Mouse (Mus musculus): ENCODE data around the gene Hoxb1.

Hoxb1 gene

DNA sequence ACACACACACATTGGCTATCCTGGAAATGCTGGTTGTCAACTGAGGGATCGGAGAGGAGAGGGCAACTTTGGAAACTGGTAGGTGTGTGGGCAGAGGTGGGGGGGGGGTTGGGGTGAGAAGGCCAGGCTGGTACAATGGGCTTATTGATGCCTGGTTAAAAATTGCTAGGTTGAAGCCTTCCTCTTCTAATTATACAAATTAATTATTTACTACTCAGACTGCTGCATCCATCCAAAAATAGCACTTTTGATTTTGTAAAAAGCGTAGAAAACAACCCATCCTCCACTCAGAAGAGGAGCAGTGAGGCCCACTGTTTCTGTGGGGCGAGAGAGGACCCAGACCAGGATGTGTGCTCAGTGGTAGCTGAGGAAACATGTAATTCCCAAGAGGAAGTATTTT lies 30.6 kb upstream of the Hoxb1 start:
- no peak for DNase-seq

DNA sequence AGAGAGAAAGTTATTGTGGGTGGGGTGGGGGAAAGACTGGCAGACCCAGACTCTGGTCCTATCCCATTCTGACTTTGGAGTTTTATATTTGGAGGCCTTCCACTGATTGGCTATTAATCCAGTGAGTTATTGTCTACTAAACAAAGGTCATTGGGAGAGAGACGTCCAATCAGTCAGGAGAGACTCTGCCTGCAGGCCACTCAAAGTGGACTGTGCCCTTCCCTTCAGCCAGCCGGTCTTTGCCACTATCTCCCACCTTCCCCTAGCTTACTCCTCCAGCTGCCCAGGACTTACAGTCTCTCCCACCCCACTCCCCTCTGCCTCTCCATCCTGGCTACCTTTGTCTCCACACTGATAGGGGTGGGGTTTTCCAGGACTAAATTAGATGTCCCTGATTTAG lies 29.0 kb upstream of the Hoxb1 start:
- no peak for DNase-seq

DNA sequence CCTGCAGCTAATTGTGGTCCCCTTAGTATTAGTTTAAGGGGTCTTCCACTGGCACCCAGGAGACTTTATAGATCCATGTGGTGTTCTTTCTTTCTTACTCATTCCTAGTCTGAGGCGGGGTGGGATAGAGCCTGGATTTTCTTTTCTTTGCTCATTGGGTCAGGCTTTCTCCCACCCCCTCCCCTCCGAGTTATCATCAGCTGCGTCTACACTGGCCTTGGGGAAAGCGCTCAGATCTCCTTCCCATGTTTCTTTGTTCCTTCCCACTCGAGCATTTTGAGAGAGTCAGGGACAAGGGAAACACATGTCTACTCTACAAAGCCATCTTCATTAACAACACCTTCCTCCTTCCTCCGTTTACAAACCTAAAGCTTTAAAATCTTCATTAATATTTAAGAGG lies 28.5 kb upstream of the Hoxb1 start:
- no peak for DNase-seq

DNA sequence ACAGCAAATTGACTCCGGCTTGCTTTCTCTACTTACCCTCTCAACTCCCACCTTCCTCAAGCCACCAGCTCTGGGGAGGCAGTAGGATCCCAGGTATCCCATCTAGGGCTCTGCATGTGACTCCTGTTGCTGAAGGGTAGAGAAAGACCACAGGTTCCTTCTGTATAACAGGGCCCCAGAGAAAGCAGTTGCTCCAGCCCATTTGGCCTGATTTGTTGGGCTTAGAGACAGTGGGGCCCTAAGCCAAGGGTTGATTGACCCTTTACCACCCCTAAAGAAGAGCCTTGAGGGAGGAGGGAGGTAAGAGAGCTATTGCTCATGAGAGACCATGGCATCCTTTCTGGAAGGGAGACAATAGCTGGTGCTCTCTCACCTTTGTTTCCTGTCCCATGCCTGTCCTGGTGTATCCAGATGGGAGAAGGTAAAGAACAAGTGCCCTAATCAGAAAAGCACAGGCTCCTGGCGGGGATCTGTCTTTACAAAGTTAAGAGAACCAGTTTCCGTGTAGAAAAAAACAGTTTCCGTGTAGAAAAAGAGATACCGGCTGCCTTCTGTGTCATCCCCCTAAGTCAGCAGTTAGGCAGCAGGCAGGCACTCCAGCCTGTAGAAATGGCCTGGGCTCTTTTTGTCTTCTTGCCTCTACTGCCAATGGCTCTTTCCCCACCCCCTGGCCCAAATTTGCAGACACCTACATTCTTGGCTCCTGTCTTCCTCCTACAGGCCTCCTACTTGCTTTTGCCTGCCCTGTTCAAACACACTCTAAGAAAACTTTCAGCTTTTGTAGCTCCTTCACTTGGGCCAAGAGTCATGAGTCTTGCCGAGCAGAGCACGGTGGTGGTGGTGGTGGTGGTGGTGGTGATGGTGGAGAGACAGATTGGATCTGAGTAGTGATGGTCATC lies 26.3 kb upstream of the Hoxb1 start:
- DNase-seq = no peak

DNA sequence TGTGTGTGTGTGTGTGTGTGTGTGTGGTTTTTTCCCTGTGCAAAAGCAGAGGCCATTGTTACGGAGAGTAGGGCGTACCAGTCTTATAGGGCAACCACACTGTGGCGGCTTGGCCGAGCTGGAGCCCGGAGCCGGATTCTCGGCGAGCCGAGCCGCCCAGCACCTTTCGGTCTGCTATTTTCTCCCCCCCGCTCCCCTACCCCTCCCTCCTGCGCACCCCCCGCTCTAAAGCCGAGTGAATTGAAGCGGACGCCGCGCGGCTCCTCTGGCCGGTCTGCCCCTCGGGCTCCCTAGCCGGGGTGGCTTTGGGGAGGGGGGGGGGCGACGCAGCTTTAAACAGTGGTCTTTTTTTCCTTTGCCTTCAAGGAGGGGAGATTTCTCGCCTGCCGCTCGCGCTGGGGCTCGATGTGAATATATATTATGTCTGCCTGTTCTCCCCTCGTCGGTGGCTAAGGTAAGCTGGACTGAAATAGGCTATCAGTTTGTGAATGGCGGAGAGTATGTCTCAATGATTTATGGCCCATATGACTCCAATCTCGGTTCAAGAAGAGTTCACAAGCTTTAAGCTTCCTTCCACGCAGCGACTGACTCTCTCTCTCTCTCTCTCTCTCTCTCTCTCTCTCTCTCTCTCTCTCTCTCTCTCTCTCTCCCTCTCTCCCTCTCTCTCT lies 24.7 kb upstream of the Hoxb1 start:
- DNase-seq = no peak

DNA sequence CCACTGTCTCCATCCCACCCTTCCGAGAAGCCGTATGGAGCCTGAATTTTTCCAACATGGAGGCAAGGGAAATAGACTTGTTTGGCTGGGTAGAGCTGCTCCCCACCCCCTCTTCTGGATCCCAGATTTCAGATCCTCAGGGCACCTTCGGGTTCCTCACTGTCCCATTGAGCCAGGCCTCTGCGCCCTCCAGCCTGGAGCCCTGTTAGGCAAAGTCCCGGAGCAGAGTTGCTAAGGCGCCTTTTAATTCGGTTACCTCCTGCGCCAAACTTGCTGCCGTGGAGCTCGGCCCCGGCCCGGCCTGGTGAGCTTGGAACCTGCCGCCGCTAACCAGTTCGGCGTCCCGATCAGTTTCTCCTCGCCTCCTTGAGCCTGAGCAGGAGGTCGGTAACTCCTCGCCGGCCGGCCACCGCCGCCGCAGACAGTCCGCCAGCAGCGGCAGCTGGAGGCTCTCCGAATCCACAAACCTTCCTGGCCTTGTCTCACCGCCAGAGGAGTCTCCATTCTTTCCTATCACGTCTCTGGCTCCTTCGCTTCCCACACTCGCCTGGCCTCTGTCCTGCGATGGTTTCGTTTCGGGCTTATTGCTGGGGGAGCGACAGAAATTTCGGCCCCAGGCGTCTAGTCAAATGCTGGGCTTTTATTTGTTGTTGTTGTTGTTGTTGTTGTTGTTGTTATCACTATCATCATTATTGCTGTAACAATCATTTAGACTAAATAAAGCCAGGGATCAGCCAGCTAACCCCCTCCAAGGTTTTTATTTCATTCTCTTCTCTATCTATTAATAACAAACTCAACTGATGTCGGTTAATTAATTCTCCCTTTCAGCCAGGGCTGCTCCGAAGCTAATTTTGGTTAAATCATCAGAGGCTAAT lies 23.6 kb upstream of the Hoxb1 start:
- DNase-seq = no peak

DNA sequence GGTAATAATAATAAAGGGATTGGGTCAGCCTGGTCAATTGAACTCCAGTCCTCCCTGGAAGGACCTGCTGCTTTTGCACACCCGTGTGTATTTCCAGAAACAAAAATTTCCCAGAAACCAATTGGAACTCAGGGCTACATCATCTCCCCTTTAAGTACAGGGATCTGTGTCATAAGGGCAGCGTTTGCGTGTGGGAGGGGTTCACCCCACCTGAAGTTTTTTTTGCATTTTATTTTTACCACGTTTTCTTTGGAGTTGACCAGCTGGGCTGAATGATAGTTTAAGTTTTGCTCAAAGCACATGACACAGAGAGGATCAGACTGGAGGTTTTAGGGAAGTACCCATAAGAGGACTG lies 23.0 kb upstream of the Hoxb1 start:
- DNase-seq = no peak

DNA sequence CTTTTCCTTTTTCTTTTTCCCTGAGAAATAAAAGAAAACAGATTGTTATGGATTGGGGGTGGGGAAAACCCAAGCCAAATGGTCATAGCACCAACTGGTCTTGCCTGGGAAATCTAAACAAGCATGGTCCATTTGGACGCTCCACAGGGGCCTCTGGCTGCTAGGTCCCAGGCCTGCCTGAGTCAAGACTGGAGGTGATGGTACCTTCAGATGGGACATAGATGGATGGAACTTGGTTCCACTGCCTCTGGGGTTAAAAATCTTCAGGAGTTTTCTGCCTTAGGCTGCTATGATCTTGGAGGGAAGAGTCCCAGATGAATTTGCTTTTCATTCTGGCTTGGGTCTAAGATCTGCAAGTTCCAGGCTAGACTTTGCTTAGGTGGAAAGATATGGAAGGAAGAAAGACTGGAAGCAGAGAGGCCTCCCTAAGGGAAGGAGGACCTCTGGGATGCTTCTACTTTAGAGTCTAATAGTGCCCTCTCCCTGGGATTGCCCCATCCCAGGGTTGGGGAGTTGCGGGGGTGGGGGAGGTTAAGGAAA lies 22.3 kb upstream of the Hoxb1 start:
- DNase-seq = no peak

DNA sequence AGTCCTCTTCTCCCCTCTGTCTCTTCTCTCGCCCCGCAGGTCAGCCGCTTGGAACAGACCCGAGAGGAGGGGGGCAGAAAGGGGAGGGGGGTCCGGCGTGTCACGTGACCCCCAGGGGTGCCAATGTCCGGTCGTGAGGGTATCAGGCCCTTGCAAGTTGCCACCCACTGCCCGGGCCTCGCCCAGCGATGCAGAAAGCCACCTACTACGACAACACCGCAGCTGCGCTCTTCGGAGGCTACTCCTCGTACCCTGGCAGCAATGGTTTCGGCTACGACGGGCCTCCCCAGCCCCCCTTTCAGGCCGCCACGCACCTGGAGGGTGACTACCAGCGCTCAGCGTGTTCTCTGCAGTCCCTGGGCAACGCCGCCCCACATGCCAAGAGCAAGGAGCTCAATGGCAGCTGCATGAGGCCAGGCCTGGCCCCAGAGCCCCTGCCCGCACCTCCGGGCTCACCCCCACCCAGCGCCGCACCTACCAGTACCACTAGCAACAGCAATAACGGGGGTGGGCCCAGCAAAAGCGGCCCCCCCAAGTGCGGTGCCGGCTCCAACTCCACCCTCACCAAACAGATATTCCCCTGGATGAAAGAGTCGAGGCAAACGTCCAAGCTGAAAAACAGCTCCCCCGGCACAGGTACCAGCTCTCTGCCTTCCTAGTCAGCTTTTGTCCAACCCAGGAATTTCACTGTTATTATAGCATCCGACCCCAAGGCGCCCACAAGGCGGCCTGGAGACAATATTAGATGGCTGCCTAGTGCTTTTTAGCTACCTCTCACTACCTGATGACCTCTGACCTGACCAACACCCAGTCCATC lies 21.3 kb upstream of the Hoxb1 start:
- no peak for DNase-seq

DNA sequence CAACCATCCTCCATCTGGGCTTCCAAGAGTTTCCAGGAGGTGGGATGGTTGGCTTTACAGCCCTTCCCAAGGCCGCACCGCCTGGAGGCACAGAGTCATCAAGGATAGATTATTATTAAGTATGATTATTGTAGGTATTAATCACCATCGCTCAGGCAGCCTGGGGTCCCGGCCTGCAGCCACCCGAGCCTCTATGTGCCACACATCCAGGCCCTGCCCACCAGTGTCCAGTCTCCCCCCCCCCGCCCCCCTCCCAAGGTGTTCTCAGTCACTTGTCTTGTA lies 20.7 kb upstream of the Hoxb1 start:
- DNase-seq = no peak

DNA sequence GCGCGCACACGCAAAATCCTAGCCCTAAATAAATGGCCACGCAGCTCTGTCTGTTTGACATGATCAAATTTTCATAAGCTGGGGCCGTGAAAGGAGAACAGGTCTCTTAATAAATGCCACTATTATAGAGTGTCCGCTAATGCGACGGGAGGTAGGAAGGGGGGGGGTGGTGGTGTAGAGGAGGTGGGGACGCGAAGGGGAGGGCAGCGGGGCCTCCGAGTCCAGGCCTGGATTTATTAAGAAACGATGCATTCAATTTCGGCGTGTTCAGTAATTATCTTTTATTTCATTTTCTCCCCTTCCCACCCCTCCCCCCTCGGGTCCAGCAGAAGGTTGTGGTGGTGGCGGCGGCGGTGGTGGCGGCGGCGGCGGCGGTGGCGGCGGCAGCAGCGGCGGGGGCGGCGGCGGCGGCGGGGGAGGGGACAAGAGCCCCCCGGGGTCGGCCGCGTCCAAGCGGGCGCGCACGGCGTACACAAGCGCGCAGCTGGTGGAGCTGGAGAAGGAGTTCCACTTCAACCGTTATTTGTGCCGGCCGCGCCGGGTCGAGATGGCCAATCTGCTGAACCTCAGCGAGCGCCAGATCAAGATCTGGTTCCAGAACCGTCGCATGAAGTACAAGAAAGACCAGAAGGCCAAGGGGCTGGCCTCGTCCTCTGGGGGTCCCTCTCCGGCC lies 20.2 kb upstream of the Hoxb1 start:
- no peak for DNase-seq

DNA sequence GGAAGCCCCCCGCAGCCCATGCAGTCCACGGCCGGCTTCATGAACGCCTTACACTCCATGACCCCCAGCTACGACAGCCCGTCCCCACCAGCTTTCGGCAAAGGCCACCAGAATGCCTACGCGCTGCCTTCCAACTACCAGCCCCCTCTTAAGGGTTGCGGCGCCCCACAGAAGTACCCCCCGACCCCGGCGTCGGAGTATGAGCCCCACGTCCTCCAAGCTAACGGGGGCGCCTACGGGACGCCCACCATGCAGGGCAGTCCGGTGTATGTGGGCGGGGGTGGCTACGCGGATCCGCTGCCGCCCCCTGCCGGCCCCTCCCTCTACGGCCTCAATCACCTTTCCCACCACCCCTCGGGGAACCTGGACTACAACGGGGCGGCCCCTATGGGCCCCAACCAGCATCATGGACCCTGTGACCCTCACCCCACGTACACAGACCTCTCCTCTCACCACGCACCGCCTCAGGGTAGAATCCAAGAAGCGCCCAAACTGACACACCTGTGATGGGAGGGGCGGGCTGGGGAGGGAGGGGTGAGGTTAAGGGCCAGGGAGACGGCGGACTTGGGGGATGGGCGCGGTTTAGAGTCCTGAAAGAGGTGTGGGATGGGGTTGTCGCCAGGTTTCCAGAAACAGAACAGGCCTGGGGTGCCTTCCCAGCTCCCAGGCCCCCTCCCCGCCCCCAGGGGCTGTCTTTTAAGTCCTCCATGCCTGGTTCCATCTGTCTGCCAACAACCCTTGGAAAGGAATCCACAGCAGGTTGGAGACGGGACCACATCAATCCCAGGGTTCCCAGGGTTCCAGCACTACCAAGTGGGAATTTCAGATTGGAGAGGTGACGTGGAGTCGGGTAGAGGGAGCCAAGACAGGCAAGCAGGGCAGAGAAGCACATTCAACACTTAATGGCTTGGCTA lies 19.4 kb upstream of the Hoxb1 start:
- DNase-seq = no peak

DNA sequence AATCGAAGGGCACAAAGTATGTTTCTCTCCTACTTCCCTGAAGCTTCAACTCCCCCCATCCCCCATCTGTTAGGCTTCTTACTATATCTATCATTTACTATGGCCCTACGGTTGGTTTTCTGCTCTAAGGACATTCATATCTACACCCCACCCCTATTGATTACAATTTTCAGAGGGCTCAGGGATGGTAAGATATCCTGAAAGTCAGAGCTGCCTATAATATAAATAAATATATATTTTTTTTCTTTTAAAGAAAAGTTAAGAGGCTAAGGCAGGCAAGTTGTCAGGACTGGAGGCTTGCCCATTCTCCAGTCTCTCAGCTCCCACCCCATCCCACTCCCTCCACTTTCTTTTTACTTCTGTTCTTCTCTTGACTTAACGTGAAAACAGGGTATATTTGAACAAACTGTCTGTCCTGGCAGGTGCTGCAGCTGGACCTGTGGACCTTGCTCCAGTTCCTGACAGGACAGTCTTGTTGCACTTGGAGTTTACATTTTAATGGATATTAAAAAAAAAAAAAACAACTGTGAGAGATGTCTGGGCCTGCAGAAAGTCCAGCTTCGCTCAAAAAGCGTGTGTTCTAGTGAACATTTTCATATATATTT lies 18.5 kb upstream of the Hoxb1 start:
- DNase-seq = no peak

DNA sequence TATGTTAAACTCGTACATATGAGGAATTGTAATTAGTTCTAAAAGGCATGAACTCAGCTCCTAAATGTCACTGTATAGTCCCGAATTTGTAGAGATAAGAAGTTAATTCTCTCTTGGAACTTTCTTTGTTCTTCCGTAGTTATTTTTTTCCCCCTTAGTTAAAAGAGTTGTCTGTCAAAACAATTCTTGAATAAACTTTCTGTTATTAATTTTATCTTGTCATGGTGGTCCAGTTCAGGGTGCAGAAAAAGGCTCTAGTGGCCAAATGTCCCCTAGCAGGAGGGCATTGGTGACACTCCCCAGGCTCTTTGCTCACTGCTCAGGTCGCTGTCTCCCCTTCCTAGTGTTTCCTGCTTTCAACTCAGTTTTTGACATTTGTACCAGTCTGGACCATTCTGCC lies 17.8 kb upstream of the Hoxb1 start:
- no peak for DNase-seq

DNA sequence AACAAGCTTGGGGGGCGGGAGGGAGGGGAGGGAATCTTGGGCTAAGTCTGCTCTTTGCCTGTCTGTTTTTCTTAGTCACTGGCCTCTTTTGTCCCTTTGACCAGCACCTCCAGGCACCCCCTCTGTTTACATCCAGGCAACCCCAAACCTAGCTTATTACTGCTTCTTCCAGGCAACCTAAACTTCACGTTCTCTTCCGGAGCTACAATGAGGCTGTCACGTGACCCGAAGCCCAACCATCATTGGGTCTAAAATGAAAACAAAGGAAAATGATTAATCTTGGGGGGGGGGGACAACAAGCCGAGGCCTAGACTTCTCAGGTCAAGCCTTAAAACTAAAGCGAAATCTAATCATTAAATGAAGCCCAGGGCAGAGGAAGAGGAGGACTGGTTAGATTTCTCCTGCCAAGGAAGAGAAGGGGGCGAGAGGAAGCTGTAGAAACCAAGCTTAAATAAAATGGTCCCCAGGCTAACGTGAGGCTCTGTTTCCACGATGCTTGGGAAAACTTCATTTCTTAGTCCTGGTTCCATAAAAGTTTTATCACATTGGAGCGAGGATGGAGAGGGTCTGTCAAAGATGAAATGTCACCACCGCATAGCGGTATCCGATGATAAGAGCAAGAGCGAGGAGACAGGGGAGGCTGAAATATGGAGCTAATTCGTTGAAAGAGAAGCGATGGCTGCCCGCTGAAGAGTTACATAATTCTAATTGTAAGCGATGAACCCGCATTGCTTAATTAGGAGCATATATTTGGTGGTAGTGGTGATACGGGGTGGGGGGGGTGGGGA lies 17.2 kb upstream of the Hoxb1 start:
- no peak for DNase-seq

DNA sequence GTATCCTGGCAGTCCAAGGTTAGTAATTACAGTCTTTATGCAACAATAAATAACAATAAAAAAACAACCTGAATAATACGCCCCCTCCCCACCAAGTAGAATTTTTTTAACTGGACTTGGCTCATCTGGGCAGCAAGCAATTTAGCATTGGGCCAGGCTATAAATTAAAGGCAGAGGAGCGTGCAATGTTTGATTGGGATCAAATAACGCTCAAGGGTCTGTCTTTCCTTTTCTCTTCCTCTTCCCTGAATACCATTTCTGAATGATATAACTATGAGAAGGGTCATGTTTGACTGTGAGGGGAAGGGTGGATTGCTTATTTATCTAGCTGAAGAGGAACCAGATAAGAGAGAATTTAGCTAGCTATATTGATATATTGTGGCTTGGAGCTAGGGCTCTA lies 16.6 kb upstream of the Hoxb1 start:
- no peak for DNase-seq

DNA sequence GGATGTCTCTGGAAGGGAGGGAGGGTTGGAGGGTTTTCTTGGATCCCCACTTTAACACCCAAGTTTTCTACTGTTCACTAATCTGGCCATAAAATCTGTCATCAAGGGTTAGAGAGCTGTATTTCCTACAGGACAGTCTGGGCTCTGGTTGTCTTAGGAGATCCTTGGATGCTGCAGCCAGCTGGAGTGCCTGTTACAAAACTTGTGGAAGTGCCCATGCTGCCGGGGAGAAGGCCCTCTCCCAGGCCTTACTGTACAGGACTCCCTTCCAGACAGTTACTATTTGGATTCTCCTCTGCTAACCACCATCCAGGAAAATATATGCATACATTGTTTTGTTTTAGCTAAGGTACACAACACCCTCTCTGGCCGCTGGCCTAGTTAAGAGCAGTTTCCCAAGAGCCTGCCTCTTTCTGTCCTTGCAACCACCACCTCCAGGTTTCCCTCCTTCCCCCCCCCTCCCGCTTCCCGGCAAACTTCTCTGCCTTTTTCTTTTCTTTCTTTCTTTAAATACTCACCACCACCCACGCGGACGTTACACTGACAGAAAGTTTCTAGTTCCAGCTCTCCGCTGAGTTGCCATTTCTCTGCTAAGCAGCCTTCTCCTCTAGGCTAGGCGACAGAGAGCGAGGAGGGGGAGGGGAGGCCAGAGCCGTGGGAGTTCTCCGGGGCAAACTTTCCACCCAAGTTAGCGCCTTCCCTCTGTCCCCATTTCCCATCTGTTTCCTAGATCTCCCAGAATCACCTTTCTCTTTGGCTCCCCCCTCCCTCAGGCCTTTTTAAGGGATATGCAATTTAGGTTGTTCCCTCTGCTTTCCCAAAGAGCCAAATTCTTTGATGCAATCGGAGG lies 15.8 kb upstream of the Hoxb1 start:
- no peak for DNase-seq

DNA sequence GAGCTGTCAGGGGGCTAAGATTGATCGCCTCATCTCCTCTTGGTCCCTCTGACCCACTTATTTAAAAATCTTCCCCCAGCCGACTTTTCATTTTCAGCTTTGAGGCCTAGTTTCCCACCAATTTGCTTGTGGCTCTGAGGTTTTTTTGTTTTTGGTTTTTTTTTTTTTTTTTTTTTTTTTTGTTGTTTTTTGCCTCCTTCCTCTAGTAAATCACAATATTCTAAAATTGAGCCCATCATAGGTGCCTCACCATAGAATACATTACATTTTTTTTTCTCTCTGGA lies 15.3 kb upstream of the Hoxb1 start, which contains the start of gene Hoxb2:
TSS of gene Hoxb2 (plus strand) at position 185 of the 284 bp plus-strand sequence.
- no peak for DNase-seq

DNA sequence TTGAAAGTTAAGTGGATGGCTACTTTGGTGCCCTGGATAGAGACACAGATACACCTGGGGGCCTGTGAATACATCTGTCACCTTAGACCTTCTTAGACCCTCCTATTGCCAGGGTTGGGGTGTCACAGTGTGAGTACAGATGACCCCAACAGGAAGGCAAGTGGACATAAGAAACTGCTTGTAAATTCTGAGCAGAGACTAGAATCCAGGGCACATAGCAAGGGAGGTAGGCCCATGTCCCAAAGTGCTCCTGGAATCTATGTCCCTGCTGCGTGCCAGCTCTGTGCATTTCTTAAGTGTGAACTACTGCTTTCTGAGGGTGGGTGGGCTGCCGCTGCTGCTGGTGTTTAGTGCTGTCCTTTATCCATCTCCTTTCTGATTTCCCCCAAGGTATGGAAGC lies 14.8 kb upstream of the Hoxb1 start:
- no peak for DNase-seq

Measured in cerebellum, postnatal 36 days (tissue).